Mouse (Mus musculus) urinary bladder, postnatal 25 days (tissue): ENCODE results near the gene Gps1.
A peak's percentile ranks its signal among the peaks of the same experiment; 100 is the strongest.
"Not testable (repeated sequence)": the region's sequence is repeated elsewhere in the genome, so short reads cannot be mapped to it uniquely, and the experiment has no call there.

Experiments used
- DNase-seq: peaks from one replicate; pipeline ENCODE4 v3.0.0; 2022; ENCODE audit warnings: low spot score

Gene Gps1

GRCm38 (mm10) chr11:120822831-120823550 is 38.9 kb downstream of the Gps1 start:
- no peak for DNase-seq

GRCm38 (mm10) chr11:120823551-120823947 is 39.5 kb downstream of the Gps1 start:
- no peak for DNase-seq

DNA sequence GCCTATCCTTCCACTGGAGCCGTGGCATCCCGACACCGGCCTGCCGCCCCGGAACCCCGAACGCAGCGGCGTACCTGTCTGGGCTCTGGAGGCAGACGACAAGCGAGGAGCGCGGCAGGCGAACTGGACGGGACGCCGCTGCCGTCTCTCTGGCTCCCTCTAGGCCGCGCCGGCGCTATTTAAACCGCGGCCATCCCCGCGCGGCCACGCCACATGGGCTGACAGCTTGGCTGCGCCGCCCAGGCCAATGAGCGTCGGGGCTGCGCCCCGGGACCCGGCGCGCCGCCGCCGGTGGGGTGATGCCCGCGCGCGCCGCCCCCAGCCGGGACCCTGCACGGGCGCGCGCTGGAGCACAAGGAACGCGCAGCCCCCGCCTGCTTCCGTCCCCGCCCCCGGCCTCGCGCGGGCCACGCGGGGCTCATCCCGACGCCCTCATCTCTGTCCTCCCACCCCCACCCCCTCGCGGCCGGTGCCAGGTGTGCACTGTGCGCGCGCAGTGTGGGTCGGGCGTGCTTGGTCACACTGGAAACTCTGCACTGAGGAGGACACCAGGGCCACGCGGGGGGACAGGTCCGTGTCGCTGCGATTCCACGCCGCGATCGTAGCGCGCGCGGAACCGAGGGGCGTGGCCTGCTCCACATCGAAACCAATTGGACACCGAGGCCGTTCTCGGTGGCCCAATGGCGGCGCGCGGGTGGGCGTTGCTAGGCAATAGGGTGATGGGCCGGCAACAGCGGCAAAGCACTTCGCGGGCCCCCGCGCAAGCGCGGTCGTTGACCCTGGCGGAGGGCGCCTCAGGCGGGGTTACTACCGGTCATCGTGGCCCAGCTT is 40.1 kb downstream of the Gps1 start, which contains the start of gene Fasn:
Gene Fasn, minus strand, starts transcription at position 592 of the 831 bp plus-strand sequence.
- DNase-seq = peak; percentile 94

GRCm38 (mm10) chr11:120824787-120825288 is 40.8 kb downstream of the Gps1 start:
- DNase-seq = no peak

GRCm38 (mm10) chr11:120825289-120825863 is 41.3 kb downstream of the Gps1 start:
- no peak for DNase-seq

DNA sequence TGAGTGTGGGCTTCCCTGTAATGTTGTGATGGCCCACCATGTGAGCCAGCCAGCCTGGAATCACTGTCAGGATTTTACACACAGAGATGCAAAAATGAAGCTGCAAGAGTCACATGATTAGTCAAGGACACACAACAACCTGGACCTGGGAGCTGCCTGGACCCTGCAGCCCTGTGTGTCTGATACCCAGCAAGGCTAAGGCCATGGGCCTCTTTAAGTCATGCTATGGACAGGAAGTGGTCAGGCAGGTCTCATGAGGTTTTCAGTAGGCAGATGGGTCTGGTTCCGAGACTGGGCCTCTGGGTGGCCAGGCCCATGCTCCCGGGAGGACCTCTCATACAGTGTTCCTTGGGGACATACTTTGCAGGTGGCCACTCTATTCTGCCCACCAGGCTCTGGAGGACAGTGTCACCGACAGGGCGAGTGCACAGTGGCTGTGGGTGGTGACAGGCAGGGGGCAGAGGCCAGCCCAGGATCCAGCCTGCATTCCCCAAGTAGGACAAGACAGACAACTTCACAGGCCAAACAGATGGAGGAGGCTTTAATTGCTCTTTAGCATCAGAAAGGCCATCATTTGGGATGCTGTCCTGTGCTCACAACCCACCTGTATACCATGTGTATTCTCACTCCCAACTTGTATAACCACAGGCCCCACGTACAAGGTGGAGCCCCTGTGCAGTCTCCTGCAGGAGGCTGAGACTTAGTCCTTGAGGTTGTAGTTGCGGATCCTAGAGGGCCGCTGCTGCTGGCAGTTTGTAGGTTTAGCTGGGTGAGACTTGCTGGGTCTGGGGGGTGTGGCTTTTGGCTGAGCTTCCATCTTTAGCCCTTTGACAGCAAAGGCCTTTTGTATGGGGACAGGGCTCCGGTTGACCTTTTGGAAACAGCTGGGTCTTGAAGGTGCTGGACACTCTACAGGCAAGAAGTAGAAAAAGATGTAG is 42.2 kb downstream of the Gps1 start:
- DNase-seq = no peak

GRCm38 (mm10) chr11:120828416-120828815 is 44.3 kb downstream of the Gps1 start:
- no peak for DNase-seq

- no peak for DNase-seq
These were observed 45.9 kb downstream of the Gps1 start for GRCm38 (mm10) chr11:120829757-120830532.

DNA sequence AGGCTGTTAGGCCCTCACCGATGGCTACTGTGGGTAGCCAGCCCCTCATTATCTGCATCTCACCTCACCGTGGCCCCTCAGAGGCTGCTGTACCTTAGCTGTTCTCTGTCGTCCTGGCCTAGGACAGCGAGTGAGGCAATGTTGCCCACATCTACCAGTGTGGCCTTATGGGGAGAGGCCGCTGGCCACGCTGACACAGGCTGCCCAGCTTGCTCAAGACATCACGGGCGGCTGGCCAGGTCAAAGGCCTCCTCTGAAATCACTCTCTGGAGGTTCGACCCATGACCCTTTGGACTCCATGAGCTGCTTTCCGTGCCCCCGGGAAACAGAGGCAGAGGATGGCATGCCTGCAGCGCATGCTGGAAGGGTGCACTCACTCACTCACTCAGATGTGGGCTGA is 46.6 kb downstream of the Gps1 start:
- DNase-seq = no peak

GRCm38 (mm10) chr11:120831659-120832440 is 47.8 kb downstream of the Gps1 start:
- DNase-seq = no peak

- DNase-seq = not testable (repeated sequence)
These were observed 48.9 kb downstream of the Gps1 start for GRCm38 (mm10) chr11:120832962-120833361.

GRCm38 (mm10) chr11:120833555-120834280 is 49.6 kb downstream of the Gps1 start:
- no peak for DNase-seq
